Mouse (Mus musculus): ENCODE measurements around the gene Ampd2.
A peak's percentile ranks its signal among the peaks of the same experiment; 100 is the strongest.

Gene Ampd2

GRCm38 (mm10) chr3:108094976-108095760, 8.7 kb upstream of the Ampd2 start:
- no peak for DNase-seq (ENCODE audit: low spot score)

- no peak for DNase-seq (ENCODE audit: low spot score)
These were observed 7.7 kb upstream of the Ampd2 start for GRCm38 (mm10) chr3:108094146-108094545.

GRCm38 (mm10) chr3:108093306-108093705, 6.9 kb upstream of the Ampd2 start:
- no peak for DNase-seq (ENCODE audit: low spot score)

- DNase-seq (ENCODE audit: low spot score): no peak
These were observed 6.2 kb upstream of the Ampd2 start, which contains the start of gene Gnat2 for GRCm38 (mm10) chr3:108092536-108093115. TSS of gene Gnat2 (plus strand) at chr3:108092789.

- no peak for DNase-seq (ENCODE audit: low spot score)
These were observed 5.6 kb upstream of the Ampd2 start for GRCm38 (mm10) chr3:108092030-108092429.

GRCm38 (mm10) chr3:108090561-108090960, 4.1 kb upstream of the Ampd2 start:
- DNase-seq (ENCODE audit: low spot score): no peak

GRCm38 (mm10) chr3:108089916-108090315, 3.5 kb upstream of the Ampd2 start:
- no peak for DNase-seq (ENCODE audit: low spot score)

GRCm38 (mm10) chr3:108088842-108089380, 2.5 kb upstream of the Ampd2 start:
- DNase-seq (ENCODE audit: low spot score): no peak

- no peak for DNase-seq (ENCODE audit: low spot score)
These were observed 878 bp upstream of the Ampd2 start for GRCm38 (mm10) chr3:108087329-108087728.

GRCm38 (mm10) chr3:108085721-108086469, 556 bp downstream of the Ampd2 start:
- peak; percentile 74 for DNase-seq (ENCODE audit: low spot score)

- peak; percentile 92 for DNase-seq (ENCODE audit: low spot score)
These were observed 1.1 kb downstream of the Ampd2 start for GRCm38 (mm10) chr3:108085281-108085720.

GRCm38 (mm10) chr3:108084767-108085270, 1.6 kb downstream of the Ampd2 start:
- DNase-seq (ENCODE audit: low spot score): no peak

- no peak for DNase-seq (ENCODE audit: low spot score)
These were observed 2.5 kb downstream of the Ampd2 start for GRCm38 (mm10) chr3:108083904-108084407.

- DNase-seq (ENCODE audit: low spot score): no peak
These were observed 3.3 kb downstream of the Ampd2 start for GRCm38 (mm10) chr3:108083161-108083560.

GRCm38 (mm10) chr3:108082251-108082875, 4.1 kb downstream of the Ampd2 start:
- no peak for DNase-seq (ENCODE audit: low spot score)

- DNase-seq (ENCODE audit: low spot score): no peak
These were observed 4.8 kb downstream of the Ampd2 start for GRCm38 (mm10) chr3:108081681-108082080.

- no peak for DNase-seq (ENCODE audit: low spot score)
These were observed 9.6 kb downstream of the Ampd2 start for GRCm38 (mm10) chr3:108076836-108077235.

- DNase-seq (ENCODE audit: low spot score): no peak
These were observed 13.4 kb downstream of the Ampd2 start for GRCm38 (mm10) chr3:108072983-108073569.

GRCm38 (mm10) chr3:108070295-108071293, 15.9 kb downstream of the Ampd2 start:
- peak; percentile 63 for DNase-seq (ENCODE audit: low spot score)

Measured in urinary bladder, postnatal 25 days (tissue).